Mouse (Mus musculus) cerebellum, postnatal 14 days (tissue): ENCODE measurements at regions not wholly inside any gene's neighbourhood (a gene's known extent, or its start where the extent isn't known, plus 50 kb on each side); places are given as distances from the start of the nearest gene placed in this dataset.
A peak's percentile ranks its signal among the peaks of the same experiment; 100 is the strongest.

ENCODE experiments used
- DNase-seq, 2 experiments: peaks; one replicate each; pipeline ENCODE4 v3.0.0; 2021; ENCODE audit warnings: mixed read lengths in 2 of 2

DNA sequence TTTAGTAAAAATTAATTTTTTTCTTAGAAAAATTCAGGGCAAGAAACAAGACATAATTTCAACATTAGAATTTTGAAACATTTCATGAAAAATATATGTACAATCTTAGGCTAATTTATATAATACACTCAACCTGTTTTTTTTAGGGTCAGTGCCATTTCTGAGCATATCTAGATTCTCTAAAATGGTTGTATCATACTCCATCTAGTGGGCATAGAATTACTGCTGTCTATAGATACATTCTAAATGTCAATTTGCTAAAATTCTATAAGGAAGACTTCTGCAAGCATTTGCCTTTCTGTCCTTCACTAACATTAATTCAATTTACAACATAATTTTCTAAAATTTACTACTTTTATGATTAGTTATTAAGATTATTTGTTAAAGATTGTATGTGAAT, 507.7 kb downstream of the Zbbx start:
- no peak for DNase-seq

DNA sequence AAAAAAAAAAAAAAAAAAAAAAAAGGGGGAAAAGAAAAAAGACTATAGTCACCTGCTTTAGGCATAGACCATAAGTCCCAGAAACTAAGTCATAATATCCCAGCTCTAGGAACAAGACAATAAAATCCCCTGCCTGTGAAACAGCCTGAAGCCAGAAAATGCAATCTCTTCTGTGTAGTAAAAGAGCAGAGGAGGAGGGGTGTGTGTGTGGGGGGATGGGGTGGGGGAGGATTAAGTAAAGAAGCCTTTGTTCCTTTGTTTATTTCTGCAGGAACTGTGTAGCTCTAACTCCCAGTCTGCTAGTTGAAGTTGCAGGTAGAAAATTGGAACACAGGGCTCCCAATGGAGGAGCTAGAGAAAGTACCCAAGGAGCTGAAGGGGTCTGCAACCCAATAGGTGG, 532.2 kb downstream of the Zbbx start:
- DNase-seq: no peak

DNA sequence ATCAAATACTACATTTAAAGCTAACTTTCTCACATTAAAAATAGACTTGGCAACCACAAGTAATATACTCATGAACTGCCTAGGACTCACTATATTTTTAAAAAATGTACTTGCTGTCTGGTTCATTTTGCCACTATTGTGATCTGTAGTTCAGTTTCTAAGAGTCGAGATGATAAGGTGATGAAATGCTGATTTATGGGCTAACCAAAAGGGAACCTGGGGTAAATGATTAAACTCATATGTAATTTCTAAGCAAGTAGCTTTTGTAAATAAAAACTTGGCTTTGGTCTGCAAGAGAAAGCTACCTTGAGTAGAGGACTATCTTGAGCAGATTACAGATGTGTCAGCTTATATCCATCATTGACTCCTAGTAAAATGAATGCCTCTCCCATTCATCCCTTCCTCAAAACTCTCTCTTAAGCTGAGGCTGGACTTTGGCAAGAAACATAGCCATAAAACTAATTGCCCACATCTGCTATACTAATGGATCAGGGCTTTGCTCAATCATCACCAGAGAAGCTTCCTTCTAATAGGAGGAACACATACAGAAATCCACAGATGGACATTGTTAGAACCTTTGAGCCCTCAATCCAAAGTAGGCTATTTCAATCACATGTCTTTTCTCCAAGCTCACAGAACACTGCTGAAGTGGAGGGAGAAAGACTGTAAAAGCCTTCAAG, 563.4 kb downstream of the Zbbx start:
- DNase-seq: no peak

DNA sequence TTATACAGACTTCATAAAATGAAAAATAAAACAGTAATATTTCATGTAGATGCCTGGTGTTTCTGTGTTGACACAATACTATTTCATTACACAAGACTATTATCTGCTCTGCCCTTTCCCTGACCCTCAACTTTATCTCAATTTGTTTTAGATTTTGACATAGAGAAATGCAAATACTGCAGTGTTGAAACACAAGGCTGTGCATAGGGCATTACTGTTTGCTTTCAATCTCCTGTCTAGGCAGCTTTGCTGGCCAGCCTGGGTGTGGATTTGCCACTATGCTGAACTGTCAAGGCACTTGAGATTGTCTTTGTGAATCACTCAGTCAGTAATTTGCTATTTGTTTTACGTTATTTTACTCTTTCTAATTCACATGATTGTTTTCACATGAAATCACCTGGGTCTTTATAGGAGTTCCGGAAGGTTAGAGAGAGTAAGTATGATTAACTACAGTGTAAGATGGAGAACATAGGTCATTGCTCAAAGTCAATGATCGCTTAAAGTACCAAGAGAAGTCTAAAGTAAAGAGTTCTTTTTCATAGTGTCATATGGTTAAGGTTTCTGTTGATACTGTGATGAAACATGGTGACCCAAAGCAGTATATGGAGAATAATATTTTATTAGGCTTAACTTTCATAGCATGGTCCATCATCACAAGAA, 576.0 kb downstream of the Zbbx start:
- no peak for DNase-seq

DNA sequence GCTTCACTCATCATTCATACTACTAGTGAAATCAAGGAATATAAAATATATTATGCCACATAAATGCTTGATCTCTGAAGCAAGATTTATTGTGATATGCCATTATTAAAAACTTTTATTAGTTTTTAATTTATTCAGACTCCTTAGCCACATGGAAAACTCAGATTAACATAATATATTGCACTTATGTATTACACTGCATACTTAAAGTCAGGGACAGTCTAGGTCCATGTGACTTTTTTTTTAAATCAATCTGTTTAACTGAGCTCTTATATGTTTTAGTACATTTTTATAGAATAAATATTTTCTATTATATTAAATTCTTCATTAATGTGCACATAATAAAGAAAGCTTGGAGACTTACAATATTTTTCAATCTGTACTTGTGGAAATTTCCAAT, 599.7 kb downstream of the Zbbx start:
- DNase-seq: no peak

DNA sequence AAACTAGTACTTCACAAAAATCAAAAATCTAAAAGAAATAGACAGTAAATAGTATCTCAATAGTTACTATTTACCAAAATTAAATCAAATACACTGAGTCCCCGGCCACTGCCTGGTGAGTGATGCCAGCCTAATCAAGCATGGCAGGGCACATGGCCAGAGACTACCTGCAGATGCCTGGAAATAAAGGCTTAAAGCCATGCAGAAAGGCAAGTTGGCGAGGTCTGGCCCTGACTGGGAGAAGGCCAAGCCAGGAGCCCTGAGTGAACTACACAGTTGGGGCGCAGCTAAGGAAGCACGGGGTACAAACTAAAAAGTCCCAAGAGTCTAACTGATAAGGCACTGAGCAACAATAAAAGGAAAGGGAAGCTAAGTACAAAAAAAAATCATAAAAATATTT, 630.0 kb downstream of the Zbbx start:
- DNase-seq: peak; percentile 99

DNA sequence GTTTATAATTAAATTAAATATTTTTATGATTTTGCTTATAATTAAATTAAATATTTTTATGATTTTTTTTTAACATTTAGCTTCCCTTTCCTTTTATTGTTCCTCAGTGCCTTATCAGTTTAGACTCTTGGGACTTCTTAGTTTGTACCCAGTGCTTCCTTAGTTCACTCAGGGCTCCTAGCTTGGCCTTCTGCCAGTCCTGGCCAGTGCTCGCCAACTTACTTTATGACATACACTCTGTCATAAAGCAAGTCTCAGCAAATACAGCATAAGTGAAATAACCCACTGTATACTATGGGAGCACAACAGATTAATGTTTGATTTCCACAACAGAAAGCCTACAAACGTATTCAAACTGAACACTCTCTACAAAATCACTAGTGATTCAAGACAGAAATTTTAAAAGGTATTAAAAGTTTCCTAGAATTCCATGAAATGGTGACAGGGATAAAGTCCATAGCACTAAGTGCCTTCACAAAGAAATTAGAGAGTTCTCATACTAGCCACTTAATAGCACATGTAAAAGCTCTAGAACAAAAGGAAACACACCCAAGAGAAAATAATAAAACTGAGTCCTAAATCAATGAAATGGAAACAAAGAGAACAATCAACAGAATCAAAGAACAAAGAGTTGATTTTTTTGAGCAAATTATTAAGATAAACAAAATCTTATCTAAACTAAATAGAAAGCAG, 630.7 kb downstream of the Zbbx start:
- peak; percentile 51 to 61 for DNase-seq

DNA sequence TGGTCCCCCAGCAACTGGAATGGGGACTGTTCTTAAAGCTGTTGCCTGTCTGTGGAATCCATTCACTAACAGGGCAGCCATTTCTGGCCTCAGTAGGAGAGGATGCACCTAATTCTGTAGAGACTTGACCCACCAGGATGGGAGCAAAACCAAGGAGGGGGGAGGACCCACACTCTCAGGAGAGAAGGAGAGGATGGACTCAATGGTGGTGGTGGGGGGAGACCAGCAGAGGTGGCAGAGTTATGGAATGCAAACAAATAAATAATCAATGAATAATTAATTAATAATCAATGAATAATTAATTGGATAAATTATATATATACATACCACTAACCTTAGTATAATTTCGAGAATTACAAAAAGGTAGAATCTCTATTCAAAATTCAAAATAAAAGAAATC, 681.1 kb downstream of the Zbbx start:
- no peak for DNase-seq
